Mouse (Mus musculus) fat pad, adult 2 months (tissue): ENCODE data around the gene Ezr.

Experiments
- DNase-seq: peaks from one replicate; pipeline ENCODE4 v3.0.0-alpha.2; 2011; ENCODE audit warnings: low read depth, low spot score; ENCODE audit errors: extremely low read depth

Ezr gene

DNA sequence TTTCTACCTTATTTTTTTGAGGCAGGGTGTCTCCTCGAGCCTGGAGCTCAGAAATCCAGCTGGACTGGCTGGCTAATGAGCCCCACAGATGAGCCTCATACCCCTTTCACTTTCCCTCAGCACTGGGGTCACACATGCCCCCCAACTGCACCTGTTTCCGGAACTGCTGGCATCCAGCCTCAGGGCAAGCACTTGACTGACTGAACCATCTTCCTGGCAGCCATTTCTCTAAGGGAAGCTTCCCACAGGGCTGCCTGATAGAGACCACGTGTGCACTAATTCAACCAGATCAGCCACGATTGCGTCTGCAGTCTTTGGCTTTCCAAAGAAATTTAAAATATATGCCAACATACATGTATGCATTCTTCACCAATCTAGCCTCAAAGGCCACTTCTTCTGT lies 37.1 kb downstream of the Ezr start:
- DNase-seq: no peak

- no peak for DNase-seq
These were observed 37.7 kb downstream of the Ezr start for GRCm38 (mm10) chr17:6744871-6745270.

DNA sequence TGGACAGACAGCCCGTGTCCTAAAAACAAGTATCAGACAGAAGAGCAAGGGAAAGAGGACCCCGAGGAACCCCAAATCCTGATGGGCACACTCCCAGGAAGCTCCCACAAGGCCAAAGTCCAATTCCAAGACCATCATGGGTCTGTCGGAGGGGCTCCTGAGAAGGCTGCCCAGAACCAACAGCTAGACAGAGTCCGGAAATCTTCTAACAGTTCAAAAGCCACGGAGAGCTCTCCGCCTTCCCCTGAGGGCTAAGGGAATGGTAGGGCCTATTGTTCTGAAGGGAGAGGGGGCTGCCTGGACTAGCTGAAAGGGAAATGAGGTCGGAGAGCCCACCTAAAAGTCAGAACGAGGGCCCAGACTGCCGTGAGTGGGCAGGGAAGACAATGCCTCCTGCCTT lies 38.2 kb downstream of the Ezr start:
- no peak for DNase-seq

- DNase-seq: no peak
These were observed 38.8 kb downstream of the Ezr start for GRCm38 (mm10) chr17:6743787-6744239.

- no peak for DNase-seq
These were observed 39.5 kb downstream of the Ezr start for GRCm38 (mm10) chr17:6743039-6743575.

- no peak for DNase-seq
These were observed 40.2 kb downstream of the Ezr start for GRCm38 (mm10) chr17:6742083-6743038.

DNA sequence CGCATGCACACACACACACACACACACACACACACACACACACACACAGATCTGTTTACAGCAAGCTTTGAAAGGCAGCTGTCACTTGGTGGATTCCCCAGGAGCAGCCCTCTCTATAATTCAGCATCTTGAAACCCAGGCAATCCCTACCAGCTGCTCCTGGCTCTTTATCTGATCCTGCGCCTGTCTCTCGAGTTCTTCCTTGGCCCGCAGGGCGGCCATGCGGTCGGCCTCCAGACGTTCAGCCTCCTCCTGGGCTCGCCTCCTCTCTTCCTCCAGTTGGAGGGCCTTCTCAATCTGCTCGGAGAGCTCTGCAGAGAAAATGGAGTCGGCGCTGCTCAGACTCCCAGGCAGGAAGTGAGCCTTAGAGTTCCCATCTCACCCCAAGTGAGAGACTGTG lies 41.3 kb downstream of the Ezr start:
- no peak for DNase-seq

DNA sequence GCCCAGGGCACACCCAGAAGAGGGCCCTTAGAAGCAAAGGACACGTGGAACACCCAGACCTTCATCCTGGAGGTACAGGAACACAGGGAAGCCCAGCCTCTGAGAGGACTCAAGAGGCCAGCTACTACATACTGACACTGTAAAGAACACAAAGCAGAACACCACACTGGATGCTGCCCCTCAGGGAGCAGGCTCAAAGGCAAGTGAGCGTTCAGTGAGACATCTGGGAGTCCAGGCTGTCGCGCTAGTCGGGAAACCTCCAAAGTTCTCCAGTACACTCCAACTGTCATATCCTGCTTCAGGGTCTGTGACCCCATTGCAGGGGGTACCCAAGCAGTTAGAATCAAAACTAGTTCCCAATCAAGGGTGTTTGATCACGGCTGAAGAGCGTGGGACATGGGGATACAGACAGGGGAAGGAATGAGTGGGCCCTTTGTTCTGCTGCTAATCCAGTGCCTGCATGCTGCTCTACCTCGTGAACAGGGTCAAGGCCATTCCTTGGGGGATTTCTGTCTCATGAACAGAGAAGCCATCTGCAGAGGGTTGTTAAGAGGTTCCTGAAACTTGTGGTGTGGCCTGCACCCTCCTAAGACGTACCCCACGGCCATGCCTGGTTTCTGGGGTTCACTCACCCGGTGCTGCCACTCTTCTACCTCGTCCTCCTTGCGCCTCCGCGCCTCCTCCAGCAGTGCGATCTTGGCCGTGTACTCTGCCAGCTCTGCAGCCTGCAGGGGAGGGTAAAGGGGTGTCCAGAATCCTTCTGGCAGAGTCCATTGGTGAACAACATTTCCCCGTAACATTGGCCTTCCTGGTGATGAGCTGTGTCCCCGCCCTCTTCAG lies 42.0 kb downstream of the Ezr start:
- DNase-seq: no peak

- DNase-seq: no peak
These were observed 42.8 kb downstream of the Ezr start for GRCm38 (mm10) chr17:6739756-6740155.

DNA sequence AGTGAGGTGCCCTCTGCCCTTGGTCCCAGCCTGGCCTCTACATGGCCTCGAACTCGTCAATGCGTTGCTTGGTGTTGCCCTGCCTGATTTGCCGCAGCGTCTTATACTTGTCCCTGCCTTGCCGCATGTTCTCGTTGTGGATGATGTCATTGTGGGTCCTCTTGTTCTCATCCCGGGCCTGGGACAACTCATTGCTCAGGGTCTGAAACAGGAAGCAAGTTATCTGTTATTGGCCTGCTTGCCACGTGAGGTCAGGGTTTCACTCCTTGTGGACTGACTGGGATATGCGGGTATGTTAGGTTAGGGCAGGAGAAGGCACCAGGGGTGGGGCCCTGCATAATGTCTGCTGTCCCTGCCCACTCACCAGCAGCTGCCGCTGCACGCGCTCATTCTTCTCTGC lies 43.3 kb downstream of the Ezr start:
- no peak for DNase-seq

DNA sequence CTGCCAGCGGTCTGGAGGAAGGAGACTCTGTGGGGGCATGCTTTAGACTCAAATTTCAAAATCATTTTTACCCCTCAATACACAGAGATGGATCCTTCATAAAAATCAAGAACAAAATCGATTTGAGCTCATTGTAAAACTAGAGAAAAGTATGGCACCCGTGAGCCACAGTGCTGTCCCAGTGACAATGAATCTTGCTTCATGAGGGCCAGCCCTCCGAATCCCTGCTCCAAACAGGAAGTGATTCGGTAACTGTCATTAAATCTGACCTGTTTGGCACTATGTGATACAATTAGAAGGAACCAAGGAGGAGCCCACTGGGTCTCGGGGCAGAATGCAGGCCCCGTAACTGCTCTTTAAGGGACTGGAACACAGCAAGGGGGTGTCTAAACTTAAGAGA lies 43.7 kb downstream of the Ezr start:
- DNase-seq: no peak

DNA sequence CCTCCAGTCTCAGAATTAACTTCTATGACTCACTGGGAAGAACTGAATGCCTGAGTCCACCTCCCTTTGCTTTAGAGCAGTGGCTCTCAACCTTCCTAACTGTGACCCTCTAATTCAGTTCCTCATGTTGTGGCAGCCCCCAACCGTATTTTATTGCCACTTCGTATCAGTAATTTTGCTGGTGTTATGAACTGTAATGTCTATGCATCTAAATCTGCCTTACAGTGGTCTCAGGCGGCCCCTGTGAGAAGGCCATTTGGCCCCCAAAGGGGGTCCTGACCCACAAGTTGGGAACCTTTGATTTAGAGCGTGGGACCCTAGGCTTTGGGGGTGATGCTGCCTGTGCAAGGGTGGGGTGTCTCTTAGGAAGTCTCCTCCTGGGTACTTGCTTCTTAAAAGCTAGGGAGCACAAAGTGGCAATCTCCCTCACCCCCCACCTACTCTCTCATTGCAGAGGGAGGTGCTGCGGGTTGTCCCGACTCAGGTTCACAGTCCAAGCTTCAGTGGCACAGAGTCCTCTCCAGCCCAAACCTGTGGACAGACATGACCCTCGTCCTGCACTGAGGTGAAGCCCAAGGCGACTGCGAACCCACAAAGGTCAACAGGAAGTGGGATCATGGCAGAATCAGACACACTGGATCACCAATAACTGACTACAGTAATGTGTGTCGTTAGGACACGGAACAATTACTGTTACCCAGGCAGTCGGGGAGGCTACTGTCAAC lies 45.1 kb downstream of the Ezr start:
- DNase-seq: no peak

DNA sequence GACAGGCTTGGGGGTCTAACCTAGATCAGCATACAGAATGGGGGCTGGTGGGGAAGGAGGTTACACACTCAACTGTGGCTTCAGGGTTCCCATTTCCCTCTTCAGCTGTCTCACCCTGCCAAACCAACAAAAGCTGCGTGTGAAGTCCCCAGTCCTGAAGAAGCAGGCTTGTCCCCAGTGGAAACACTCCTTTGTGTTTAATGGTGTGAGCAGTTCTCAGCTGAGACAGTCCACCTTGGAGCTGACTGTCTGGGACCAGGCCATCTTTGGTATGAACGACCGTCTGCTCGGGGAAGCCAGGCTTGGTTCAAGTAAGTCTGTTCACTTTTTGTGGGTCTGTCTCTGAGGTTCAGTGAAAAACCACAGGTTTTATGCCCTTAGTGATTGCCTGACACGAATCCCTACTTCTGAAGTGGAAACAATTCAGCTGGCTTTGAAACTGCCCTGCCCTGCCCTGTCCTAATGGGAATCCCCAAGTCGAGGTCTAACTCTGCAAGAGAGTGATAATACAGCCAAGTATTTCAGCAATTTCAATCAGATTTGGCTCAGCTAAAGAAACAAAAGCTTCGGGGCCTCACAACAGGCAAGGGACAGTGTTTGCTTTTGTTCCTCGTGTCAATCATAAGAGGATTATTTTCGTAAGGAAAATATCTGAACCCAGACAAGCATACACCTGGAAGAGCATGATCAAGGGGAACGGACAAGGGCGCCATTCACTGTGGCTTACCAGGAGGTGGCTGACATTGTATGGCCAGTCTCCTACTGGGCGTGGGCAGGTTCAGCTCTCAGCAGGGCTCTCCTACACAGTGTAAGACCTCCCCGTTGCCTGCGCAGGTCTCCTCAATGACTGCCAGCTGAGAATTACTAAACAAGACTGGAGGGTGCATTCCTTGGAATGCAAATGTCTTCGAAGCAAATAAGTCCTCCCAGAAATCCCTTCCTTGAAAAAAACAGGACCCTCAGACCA lies 46.0 kb downstream of the Ezr start:
- DNase-seq: peak; percentile 79

DNA sequence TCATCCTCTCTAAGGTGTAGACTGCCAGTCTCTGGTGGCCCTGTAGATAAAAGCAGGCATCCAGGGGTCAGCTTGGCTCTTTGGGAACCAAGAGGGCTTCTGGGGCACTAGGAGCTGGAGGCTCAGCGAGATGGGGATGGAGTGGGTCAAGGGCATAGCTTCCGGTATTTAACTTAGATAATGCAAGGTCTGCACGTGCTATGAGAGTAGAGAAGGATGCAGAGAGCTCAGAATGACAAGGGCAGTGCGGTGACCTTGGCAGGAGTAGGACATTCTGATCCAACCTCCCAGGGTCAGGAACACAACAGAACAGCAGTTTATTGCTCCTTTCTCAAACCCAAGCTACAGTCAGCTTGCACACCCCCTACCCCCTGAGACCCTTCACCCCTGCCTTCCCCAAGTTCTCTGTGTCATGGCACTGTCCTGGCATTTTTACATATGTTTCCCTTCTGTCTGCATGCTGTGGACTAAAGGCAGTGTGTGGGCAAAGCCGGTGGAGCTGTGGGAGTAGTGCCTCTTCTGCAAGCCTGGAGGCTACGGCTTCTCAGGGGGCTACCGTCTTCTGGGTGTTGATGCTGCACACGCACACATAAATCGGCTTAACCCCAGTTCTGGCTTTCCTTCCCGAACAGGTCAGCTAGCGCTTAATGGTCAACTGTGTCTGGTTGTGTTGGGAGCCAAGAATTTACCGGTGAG lies 47.7 kb downstream of the Ezr start:
- DNase-seq: no peak

- DNase-seq: no peak
These were observed 49.2 kb downstream of the Ezr start for GRCm38 (mm10) chr17:6733322-6733875.

- DNase-seq: no peak
These were observed 49.9 kb downstream of the Ezr start for GRCm38 (mm10) chr17:6732665-6733064.

GRCm38 (mm10) chr17:6731634-6732033 lies 51.0 kb downstream of the Ezr start:
- no peak for DNase-seq

DNA sequence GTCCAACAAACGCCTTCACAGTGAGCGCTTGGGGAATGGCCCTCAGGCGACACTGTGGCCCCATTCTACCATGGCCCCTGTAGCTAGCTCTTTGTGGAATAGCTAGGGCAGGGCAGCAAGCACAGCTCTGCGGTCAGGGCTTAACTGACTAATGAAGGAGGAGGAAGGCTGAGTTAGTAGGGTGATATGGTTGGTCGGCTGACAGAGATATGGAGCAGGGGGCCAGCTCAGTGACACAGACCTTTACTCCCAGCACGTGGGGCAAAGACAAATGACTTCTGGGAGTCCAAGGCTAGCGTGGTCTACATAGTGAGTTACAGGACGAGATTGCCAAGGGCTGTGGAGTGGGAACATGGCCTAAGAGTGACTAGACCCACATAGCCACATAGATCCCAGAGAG lies 51.5 kb downstream of the Ezr start:
- no peak for DNase-seq

GRCm38 (mm10) chr17:6729244-6729742 lies 53.3 kb downstream of the Ezr start:
- DNase-seq: no peak
